Mouse (Mus musculus) layer of hippocampus, adult 2 months (tissue): ENCODE data around the gene 4933402N22Rik. TPM values are rescaled to one million over a fixed set of nuclear protein-coding genes. Genes with fewer than 3 reads are reported as not detected.
"Not testable (repeated sequence)": the region's sequence is repeated elsewhere in the genome, so short reads cannot be mapped to it uniquely, and the experiment has no call there.

Experiments
- DNase-seq, 2 experiments: peaks; one replicate each; pipeline ENCODE4 v3.0.0; 2022; ENCODE audit warnings: low spot score in 2 of 2
- H3K27ac ChIP-seq: fragments of 200-600 bp; 2 replicates; pipeline ENCODE4 v1.8.1; 2022
- H3K4me3 ChIP-seq: fragments of 200-600 bp; 2 replicates; pipeline ENCODE4 v1.8.1; 2022; ENCODE audit warnings: mild to moderate bottlenecking
- long read RNA-seq, 2 experiments: library from polyadenylated mRNA; stranded (forward); transcript quantifications; one replicate each; pipeline ENCODE4 v2.0.0; 2021; ENCODE audit warnings: borderline mapping rate in 2 of 2
- total RNA-seq, 2 experiments: library from RNA; stranded (reverse); gene quantifications; 2 replicates each; pipeline ENCODE4 v1.2.3; 2021

Gene 4933402N22Rik
- not detected for total RNA-seq
- long read RNA-seq, experiment 1, result 0 reads
- long read RNA-seq, experiment 2, result 0 reads

DNA sequence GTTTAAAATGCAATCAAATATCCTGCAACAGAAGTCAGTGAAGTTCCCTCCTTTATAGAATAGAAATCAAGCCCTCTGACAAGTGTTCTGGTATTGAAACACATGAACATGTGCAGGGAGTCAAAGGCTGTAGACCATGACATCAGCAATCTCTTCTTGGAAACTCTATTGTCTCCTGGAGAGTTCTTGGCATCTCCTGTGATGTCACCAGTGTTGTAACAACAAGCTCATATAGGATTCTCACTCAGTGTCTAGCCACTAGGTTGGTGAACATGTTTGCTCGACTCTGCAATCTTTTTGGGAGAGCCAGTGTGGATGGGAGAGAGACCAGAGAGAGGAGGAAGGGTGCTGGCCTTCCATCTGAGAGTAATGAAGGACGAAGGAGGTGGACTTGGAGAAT, at the start of gene 4933402N22Rik:
Gene 4933402N22Rik (plus strand): TSS at position 301 of the 400 bp plus-strand sequence.
- not testable (repeated sequence) for H3K27ac ChIP-seq, DNase-seq, H3K4me3 ChIP-seq

DNA sequence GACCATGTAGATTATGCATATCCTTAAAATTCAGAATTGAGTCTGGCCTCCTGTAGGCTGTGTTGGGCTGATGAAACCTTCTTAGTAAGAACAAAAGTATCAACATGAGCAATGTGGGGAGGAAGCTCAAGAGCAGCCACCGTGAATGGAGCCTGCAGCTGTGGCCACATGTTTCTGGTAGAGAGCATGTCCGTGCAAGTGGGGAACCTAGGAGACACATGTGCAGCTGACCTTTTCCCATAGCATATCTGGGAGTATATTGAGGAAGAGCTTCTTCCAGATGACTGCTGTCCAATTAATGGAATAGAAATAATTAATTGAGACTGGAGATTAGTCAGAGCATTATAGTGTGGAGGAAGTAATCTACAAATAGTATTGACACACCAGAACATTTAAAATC, 5.9 kb downstream of the 4933402N22Rik start:
- not testable (repeated sequence) for H3K4me3 ChIP-seq, H3K27ac ChIP-seq, DNase-seq

Other genes with a start within 250 kb of the 4933402N22Rik start
- gene Gm8922, start 236.1 kb upstream of the 4933402N22Rik start, total RNA-seq, result not detected
- gene Gm8926, start 147.5 kb upstream of the 4933402N22Rik start, total RNA-seq, result not detected
- gene Gm6465, start 72.5 kb upstream of the 4933402N22Rik start, total RNA-seq, result not detected